Mouse (Mus musculus) forebrain, embryonic 15.5 days (tissue): ENCODE data around the gene LTO1. TPM values are rescaled to one million over a fixed set of nuclear protein-coding genes. Genes with fewer than 3 reads are reported as not detected.

ENCODE experiments used
- ATAC-seq: fragments of 200-750 bp; cut with Nextera tagmentation; replicated peaks from 2 replicates; pipeline ENCODE4 v1.8.0; 2017; ENCODE audit warnings: mild to moderate bottlenecking, moderate TSS enrichment, moderate library complexity
- H3K27ac ChIP-seq: fragments of 300-500 bp; sonication (generic); replicated peaks from 2 replicates; pipeline ENCODE4 v1.5.1; 2015; ENCODE audit warnings: mild to moderate bottlenecking, inconsistent platforms
- H3K27me3 ChIP-seq: fragments of 300-500 bp; sonication (generic); 2 replicates; pipeline ENCODE4 v1.6.1; 2015; ENCODE audit warnings: inconsistent platforms
- H3K36me3 ChIP-seq: fragments of 300-500 bp; sonication (generic); 2 replicates; pipeline ENCODE4 v1.6.1; 2015; ENCODE audit warnings: mild to moderate bottlenecking, inconsistent platforms
- H3K4me1 ChIP-seq: fragments of 300-500 bp; sonication (generic); 2 replicates; pipeline ENCODE4 v1.6.1; 2015; ENCODE audit warnings: inconsistent platforms
- H3K4me2 ChIP-seq: fragments of 300-500 bp; sonication (generic); replicated peaks from 2 replicates; pipeline ENCODE4 v1.6.1; 2015; ENCODE audit warnings: mild to moderate bottlenecking, inconsistent platforms
- H3K4me3 ChIP-seq: fragments of 300-500 bp; sonication (generic); 2 replicates; pipeline ENCODE4 v1.5.1; 2015; ENCODE audit warnings: mild to moderate bottlenecking, inconsistent platforms
- H3K9ac ChIP-seq: fragments of 300-500 bp; sonication (generic); replicated peaks from 2 replicates; pipeline ENCODE4 v1.6.1; 2015; ENCODE audit warnings: mild to moderate bottlenecking, inconsistent platforms
- H3K9me3 ChIP-seq: fragments of 300-500 bp; sonication (generic); 2 replicates; pipeline ENCODE4 v1.6.1; 2016; ENCODE audit warnings: inconsistent platforms
- WGBS: fragments of 180-500 bp; shearing (Covaris S2); methylation state at CpG from one replicate; pipeline ENCODE4 v1.1.7; 2015; ENCODE audit warnings: mixed read lengths; 5-methylcytosine and 5-hydroxymethylcytosine counted together
- polyA plus RNA-seq: library from polyadenylated mRNA; unstranded; fragments of >200 nt; fragmentation: Nextera tagmentation; extraction: Ambion mirVana; gene quantifications from 2 replicates; pipeline ENCODE4 v1.2.1, GENCODE M21; 2015

The LTO1 gene
- polyA plus RNA-seq, 1 experiment from 2014 or later = 39.3 TPM

GRCm38 (mm10) chr7:144934901-144935300 lies 20.0 kb downstream of the LTO1 start:
- no peaks in the 10 kb centered on the region; the same call in 1 of the 2 replicates for H3K36me3 ChIP-seq
- no peak overlapping the region for H3K9ac ChIP-seq
- H3K4me1 ChIP-seq = peaks cover 39% of the 10 kb centered on the region
- no peak overlapping the region for H3K27ac ChIP-seq
- H3K4me3 ChIP-seq = no peak overlapping the region
- 81% methylated on average over 5 of the region's 5 CpGs for WGBS
- no peak overlapping the region for H3K4me2 ChIP-seq
- H3K9me3 ChIP-seq = no peaks in the 10 kb centered on the region
- ATAC-seq = no peak
- H3K27me3 ChIP-seq = peaks cover 13% of the 10 kb centered on the region; the same call in 1 of the 2 replicates

DNA sequence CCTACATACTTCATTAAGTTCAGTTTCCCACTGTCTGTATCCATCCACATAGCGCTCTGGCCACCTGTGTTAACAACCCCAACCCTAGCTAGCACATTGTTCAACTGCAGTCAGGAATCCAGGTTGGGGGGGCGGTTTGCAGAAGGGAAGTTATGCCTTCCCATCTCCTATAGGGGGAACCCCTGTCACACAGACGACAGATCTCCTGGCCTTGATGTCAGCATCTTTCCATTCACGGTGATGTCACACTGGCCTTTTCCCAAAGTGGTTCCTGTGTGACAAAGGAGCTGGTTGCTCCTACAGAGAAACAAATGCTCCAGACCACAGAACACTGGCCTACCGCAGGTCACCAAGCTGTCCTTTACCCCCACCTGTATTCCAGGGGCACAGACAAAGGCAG lies 20.7 kb downstream of the LTO1 start:
- WGBS = 51% methylated on average over 5 of the region's 5 CpGs
- no peak overlapping the region for H3K4me2 ChIP-seq

GRCm38 (mm10) chr7:144936311-144936880 lies 21.5 kb downstream of the LTO1 start:
- no peak for ATAC-seq
- Histone ChIP-seq H3K4me3 (no peak overlapping the region), H3K27ac (no peak overlapping the region), H3K9ac (no peak overlapping the region), H3K9me3 (no peaks in the 10 kb centered on the region), H3K4me2 (no peak overlapping the region), H3K27me3 (peaks cover 18% of the 10 kb centered on the region), H3K36me3 (no peaks in the 10 kb centered on the region; the same call in 1 of the 2 replicates), H3K4me1 (peaks cover 48% of the 10 kb centered on the region)
- 85% methylated on average over 4 of the region's 4 CpGs for WGBS

More for the DNA sequence above, 20.7 kb downstream of the LTO1 start:
- H3K9ac ChIP-seq = no peak overlapping the region
- ATAC-seq = no peak
- no peaks in the 10 kb centered on the region; the same call in 1 of the 2 replicates for H3K36me3 ChIP-seq
- H3K27ac ChIP-seq = no peak overlapping the region
- H3K4me3 ChIP-seq = no peak overlapping the region
- no peaks in the 10 kb centered on the region for H3K9me3 ChIP-seq
- peaks cover 14% of the 10 kb centered on the region; the same call in 1 of the 2 replicates for H3K27me3 ChIP-seq
- peaks cover 41% of the 10 kb centered on the region for H3K4me1 ChIP-seq

GRCm38 (mm10) chr7:144937490-144937889 lies 22.6 kb downstream of the LTO1 start:
- 3% methylated on average over 20 of the region's 20 CpGs for WGBS
- no peaks in the 10 kb centered on the region for H3K9me3 ChIP-seq
- no peak overlapping the region for H3K27ac ChIP-seq
- peak overlapping the region; percentile 40 for H3K9ac ChIP-seq
- ATAC-seq = peak; percentile 55
- H3K36me3 ChIP-seq = no peaks in the 10 kb centered on the region; the same call in 1 of the 2 replicates
- H3K4me1 ChIP-seq = peaks cover 59% of the 10 kb centered on the region
- H3K27me3 ChIP-seq = peaks cover 29% of the 10 kb centered on the region
- H3K4me2 ChIP-seq = peak overlapping the region; percentile 89
- H3K4me3 ChIP-seq = peak overlapping the region; percentile 47

DNA sequence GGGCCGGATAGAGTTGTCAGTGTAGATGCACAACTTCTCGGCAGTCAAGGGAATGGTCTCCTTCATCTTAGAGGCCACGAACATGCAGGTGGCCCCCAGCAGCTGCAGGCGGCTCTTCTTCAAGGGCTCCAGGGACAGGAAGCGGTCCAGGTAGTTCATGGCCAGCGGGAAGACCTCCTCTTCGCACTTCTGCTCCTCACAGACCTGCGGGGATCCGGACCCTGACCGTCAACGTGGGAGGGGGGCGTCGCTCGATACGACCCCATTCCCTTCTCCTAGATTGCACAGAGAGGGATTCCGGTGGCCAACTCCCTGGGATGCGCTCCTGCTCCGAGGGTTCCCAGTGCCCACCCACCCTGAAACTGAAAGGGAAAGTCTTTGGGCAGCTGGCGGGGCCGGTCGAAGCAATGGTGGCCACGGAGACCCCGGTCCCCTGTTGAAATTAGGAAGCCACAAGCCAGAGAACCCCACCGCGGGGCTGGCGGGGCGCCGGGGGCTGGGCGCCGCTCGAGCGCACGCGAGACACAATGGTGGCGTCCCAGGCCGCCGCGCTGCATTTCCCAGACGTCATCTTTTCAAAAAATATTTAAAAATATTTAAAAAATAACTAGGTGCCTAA lies 23.1 kb downstream of the LTO1 start:
- H3K4me1 ChIP-seq = peaks cover 64% of the 10 kb centered on the region
- no peaks in the 10 kb centered on the region for H3K9me3 ChIP-seq
- under 1% methylated on average over 39 of the region's 39 CpGs for WGBS
- ATAC-seq = no peak
- H3K9ac ChIP-seq = peak overlapping the region; percentile 40
- peaks cover 34% of the 10 kb centered on the region for H3K27me3 ChIP-seq
- no peak overlapping the region for H3K27ac ChIP-seq
- H3K4me3 ChIP-seq = peak overlapping the region; percentile 47
- peak overlapping the region; percentile 89 for H3K4me2 ChIP-seq
- no peaks in the 10 kb centered on the region; the same call in 1 of the 2 replicates for H3K36me3 ChIP-seq

DNA sequence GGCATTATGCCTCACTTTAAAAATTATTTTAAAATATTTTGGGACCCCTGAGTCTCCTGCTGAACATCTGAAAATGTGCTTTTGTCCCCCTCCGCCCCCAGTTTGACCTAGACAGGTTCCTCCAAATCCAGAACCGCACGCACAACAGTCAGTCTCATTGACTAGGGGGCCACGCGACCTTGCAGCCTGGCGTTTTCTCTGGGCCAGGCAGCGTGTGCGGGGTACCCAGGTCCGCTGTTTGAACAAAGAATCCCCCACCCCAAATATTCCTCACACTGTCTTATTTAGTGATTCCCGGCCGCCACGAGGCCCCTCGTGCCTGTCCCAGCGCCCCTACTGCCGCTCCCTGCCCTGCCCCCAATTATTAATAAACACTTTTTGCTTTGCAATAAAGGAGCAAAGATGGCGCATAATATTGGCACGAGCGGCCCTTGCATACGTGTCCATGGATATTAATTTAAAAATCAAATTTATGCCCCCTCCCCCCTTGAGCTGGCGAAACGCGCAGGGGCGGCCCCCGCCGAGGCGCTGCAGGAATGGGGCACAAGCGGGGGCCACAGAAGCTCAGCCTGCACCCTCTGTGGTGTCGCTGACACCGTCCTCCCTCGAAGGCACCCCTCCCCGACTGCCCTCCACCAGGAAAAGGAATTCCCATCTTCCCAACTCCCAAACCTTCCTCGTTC lies 23.9 kb downstream of the LTO1 start:
- no peak for ATAC-seq
- Histone ChIP-seq H3K27ac (no peak overlapping the region), H3K9me3 (no peaks in the 10 kb centered on the region), H3K36me3 (no peaks in the 10 kb centered on the region), H3K9ac (peak overlapping the region; percentile 40), H3K4me1 (peaks cover 70% of the 10 kb centered on the region), H3K4me2 (peak overlapping the region; percentile 89), H3K27me3 (peaks cover 41% of the 10 kb centered on the region), H3K4me3 (peak overlapping the region; percentile 47)
- WGBS = under 1% methylated on average over 32 of the region's 32 CpGs

DNA sequence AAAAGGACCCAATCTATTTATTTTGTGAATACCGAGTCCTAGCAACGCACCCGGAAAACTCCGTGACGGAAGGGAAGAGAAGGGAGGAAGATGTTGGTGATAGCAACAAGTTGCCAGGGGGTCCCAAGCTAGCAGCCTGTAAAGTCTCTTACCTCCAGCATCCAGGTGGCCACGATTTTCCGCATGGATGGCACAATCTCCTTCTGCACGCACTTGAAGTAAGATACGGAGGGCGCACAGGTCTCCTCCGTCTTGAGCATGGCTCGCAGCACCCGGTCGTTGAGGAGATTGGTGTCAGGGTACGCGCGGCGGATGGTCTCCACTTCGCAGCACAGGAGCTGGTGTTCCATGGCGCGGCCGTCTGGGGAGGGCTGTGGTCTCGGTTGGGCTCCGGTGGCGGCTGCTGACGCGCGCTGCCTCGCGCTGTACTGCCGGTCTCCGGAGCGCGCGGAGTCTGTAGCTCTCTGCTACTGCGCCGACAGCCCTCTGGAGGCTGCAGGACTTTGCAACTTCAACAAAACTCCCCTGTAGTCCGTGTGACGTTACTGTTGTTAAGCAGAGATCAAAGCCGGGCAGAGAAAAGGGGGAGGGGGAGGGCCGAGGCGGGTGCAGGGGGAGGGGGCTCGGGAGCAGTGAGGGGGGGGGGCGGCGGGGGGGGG lies 24.6 kb downstream of the LTO1 start, which contains the start of gene Ccnd1:
Ccnd1 (minus strand) TSS at position 582 of the 659 bp plus-strand sequence.
- Histone ChIP-seq H3K4me1 (peaks cover 70% of the 10 kb centered on the region), H3K9ac (peak within 1 kb of the TSS; percentile 40), H3K27ac (peak within 1 kb of the TSS; percentile 51), H3K4me2 (peak within 1 kb of the TSS; percentile 89), H3K9me3 (no peaks in the 10 kb centered on the region), H3K36me3 (no peaks in the 10 kb centered on the region), H3K4me3 (peak within 1 kb of the TSS; percentile 47), H3K27me3 (peaks cover 41% of the 10 kb centered on the region)
- under 1% methylated on average over 40 of the region's 45 CpGs for WGBS
- peak; percentile 41 for ATAC-seq

GRCm38 (mm10) chr7:144940003-144940571 lies 25.2 kb downstream of the LTO1 start:
- Histone ChIP-seq H3K9ac (no peak overlapping the region; the same call in 1 of the 2 replicates), H3K36me3 (no peaks in the 10 kb centered on the region), H3K4me1 (peaks cover 70% of the 10 kb centered on the region), H3K4me3 (peak overlapping the region; percentile 47), H3K9me3 (no peaks in the 10 kb centered on the region), H3K4me2 (peak overlapping the region; percentile 89), H3K27ac (peak overlapping the region; percentile 45; the same call in 1 of the 2 replicates), H3K27me3 (peaks cover 41% of the 10 kb centered on the region)
- ATAC-seq = no peak
- WGBS = under 1% methylated on average over 22 of the region's 22 CpGs

DNA sequence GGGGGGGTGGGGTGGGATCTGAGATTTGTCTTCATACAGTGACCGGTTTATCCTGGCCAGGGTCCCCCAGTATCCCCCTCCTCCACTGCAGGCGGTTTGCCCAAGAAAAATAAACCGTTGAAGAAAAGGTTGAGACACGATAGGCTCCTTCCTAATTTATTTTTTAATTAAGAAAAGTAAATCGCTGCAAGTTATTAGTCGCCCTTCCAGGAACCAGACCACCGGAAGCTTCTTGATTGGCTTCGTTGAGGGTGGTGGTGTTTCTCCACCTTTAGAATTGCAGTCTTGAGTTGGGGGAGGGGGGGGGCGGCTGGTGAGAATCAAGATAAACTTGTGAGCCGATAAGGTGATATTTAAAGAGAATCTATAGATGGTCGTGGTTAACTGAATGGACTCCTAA lies 25.7 kb downstream of the LTO1 start:
- peak overlapping the region; percentile 47 for H3K4me3 ChIP-seq
- H3K9me3 ChIP-seq = no peaks in the 10 kb centered on the region
- peak overlapping the region; percentile 81; the same call in 1 of the 2 replicates for H3K27ac ChIP-seq
- under 1% methylated on average over 11 of the region's 11 CpGs for WGBS
- H3K27me3 ChIP-seq = peaks cover 41% of the 10 kb centered on the region
- no peaks in the 10 kb centered on the region for H3K36me3 ChIP-seq
- ATAC-seq = no peak
- H3K4me1 ChIP-seq = peaks cover 68% of the 10 kb centered on the region
- H3K4me2 ChIP-seq = peak overlapping the region; percentile 89
- H3K9ac ChIP-seq = no peak overlapping the region

DNA sequence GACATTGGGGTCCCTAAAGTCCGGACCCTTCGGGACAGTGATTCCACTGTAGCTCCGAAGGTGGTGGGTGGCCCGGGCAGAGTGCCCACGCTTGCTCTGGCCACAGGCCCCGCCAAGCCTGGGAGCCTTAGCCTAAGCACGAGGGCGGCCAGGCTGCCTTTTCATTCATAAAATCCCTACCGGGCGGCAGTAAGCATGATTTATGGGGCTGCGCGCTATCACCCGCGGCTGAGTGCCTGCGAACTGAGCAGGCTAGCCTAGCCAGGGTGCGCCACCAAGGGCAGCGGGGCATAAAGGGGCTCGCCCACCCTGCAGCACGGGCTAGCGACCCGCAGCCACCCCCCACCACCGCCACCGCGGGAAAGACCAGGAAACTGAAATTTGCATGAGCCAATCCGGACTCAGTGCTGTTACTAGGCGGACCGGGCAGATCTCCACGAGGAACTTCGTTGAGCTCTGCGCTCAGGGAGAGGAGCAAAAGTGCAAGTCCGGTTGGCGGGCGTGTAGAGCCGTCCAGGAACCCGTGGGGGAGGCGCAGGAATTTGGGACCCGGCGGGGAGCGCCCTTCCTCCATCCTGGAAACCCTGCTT lies 26.4 kb downstream of the LTO1 start:
- H3K4me1 ChIP-seq = peaks cover 62% of the 10 kb centered on the region
- H3K4me2 ChIP-seq = peak overlapping the region; percentile 89
- peak; percentile 49 for ATAC-seq
- peak overlapping the region; percentile 33 for H3K9ac ChIP-seq
- under 1% methylated on average over 39 of the region's 39 CpGs for WGBS
- H3K36me3 ChIP-seq = no peaks in the 10 kb centered on the region
- no peaks in the 10 kb centered on the region for H3K9me3 ChIP-seq
- peak overlapping the region; percentile 81 for H3K27ac ChIP-seq
- H3K4me3 ChIP-seq = peak overlapping the region; percentile 48
- peaks cover 41% of the 10 kb centered on the region for H3K27me3 ChIP-seq

DNA sequence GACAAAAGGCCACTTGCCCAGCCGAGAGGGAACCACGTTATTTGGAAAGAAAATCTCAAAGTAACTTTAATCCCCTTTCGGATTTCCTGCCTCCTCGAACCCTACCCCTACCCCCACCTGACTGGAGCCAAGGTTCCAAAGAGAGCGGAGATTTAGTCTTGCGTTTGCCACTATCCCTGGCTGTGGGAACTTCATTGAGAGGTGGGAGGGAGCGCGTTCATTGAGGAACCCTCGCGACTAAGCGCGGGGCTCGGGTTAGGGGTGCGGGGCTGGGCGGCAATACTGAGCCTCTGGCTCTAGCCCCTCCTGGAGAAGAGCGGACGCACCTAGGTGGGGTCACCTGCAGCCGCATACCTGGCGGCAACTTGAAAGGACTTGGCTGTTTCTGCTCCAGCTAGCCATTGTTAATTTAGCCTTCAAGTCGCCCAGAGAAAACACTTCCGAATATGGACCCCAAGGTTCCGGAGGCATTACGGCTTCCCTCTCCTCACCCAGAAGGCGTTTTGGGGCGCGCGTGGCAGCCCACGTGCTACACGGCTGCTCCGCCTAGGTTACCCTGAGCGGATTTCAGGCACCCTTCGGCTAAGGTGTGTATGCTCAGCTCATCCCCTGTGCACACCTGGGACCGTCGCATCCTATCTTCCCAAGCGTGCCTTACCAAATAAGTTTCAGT lies 27.3 kb downstream of the LTO1 start:
- Histone ChIP-seq H3K36me3 (no peaks in the 10 kb centered on the region), H3K9ac (0 out of 2 replicates have a peak overlapping the region, but pooled peaks have one; percentile 13), H3K4me2 (peak overlapping the region; percentile 89), H3K27me3 (peaks cover 41% of the 10 kb centered on the region), H3K9me3 (no peaks in the 10 kb centered on the region), H3K27ac (0 out of 2 replicates have a peak overlapping the region, but pooled peaks have one; percentile 81), H3K4me3 (peak overlapping the region; percentile 48), H3K4me1 (peaks cover 59% of the 10 kb centered on the region)
- ATAC-seq = no peak
- under 1% methylated on average over 35 of the region's 35 CpGs for WGBS
